Mouse (Mus musculus) heart, adult 8-10 months (tissue): ENCODE data around the gene Slc11a2. TPM values are rescaled to one million over a fixed set of nuclear protein-coding genes. Genes with fewer than 3 reads are reported as not detected.
"Not testable (repeated sequence)": the region's sequence is repeated elsewhere in the genome, so short reads cannot be mapped to it uniquely, and the experiment has no call there.

Experiments
- DNase-seq: peaks from one replicate; pipeline ENCODE4 v3.0.0; 2022; ENCODE audit warnings: low spot score
- total RNA-seq, 4 experiments: library from RNA; stranded (reverse); gene quantifications; 2 replicates each; pipeline ENCODE4 v1.2.4; 2022

The Slc11a2 gene
- total RNA-seq, 4 experiments from 2014 or later = 49.0 to 61.5 (median 51.9) TPM

DNA sequence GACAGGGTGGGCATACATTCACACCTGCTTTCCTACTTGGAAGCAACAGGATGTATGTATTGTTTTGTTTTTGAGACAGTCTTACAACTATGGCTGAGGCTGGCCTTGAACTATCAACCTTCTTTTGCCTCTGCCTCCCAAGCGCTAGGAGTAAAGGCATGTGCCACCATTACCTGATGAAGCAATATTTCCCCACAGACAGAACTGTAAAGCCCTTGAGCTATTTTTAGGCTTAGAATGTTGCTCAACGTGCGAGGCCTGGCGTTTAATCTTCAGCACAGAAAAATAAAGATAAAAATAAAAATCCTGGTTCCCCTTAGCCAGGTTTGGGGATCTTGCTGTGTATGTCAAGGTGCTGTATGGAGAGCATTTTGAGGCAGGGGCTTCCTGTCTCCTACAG is 11.2 kb upstream of the Slc11a2 start:
- DNase-seq = no peak

DNA sequence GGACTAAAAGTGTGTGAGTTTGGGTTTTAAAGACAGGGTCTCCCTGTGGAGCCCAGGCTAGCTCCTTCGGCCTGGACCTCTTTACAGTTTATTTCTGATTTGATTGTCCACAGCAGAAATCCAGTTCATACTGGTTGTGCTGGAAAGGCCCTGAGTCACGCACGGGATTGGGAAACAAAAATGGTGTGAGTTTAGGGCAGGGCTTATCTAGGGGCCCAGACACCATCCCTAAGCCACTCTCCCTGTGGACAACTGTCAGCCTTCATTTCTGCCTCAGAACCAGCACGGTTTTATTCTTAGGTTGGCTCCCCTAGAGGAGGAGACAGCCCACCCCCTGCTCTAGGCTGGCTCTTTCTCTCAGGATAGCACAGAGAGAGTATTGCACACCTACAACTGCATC is 8.4 kb upstream of the Slc11a2 start:
- no peak for DNase-seq

DNA sequence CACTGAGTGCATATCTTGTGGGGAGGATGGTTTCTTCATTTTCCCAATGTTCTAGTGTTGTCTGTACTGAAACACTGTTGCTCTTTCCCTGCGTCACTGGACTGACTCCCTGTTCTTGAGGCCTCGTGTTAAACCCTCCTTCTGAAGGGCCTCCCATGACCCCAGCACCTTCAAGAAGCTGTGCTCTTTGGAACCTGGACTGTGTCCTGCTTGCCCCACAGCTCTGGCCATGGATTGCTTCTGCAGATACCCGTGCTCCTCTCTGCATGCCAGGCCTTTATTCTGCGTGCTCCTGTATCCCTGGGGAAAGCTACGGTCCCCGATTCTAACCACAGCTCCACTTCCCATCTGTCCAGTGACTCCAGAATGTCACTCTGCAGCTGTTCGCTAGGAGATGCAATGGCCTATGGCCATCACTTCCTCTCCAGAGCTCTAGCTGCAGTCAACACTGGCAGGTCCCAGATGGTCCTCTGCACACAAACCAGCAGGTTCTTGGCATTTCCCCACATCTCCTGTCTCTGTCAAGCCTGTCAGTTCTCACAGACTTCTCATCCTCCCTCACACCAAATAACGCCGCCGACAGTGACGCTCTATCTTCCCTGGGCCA is 5.2 kb upstream of the Slc11a2 start:
- DNase-seq = no peak

DNA sequence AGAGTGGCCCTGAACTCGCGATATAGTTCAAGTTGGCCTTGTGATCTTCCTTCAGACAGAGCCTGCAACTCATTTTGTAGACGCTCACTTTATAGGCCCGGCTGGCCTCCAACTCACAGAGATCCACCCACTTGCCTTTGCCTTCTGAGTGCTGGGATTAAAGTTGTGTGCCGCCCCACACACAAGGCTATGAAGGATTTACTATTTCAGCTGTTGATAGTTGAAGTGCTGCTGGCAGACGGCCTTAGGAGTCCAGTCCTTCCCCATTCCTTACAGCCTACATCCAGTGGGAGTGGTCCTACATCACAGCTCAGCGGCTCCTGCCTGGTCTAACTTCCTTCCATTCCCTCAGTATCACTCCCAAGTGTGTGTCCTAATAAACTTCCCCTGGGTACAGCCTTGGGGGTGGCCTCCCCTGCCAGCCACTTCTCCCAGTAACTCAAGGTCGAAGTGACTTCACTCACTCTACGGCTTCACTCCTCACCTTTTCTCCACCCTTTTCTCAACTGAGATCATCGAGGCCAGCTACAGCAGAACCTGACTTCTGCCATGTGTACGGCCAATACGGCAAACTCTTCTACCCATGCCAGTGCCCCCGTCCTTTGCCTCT is 3.5 kb upstream of the Slc11a2 start:
- no peak for DNase-seq

DNA sequence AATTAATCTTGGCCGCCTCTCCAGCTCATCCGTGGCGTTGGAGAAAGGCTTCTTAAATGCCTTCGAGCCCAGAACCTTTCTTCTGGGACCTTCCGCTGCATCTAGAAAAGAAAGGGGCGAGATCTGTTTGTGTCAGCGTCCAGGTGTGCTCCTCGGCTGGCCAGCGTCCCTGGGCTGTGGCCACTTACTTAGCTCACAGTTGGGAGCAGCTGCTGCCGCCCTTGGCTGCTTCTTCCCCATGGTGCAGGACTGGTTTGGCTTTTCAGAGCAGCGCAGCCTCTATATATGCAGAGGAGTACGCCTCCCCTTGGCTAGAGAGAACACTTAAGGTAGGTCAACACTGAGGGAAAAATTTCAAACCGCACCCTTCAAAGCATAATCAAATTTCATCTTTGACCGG is 956 bp downstream of the Slc11a2 start:
- no peak for DNase-seq

DNA sequence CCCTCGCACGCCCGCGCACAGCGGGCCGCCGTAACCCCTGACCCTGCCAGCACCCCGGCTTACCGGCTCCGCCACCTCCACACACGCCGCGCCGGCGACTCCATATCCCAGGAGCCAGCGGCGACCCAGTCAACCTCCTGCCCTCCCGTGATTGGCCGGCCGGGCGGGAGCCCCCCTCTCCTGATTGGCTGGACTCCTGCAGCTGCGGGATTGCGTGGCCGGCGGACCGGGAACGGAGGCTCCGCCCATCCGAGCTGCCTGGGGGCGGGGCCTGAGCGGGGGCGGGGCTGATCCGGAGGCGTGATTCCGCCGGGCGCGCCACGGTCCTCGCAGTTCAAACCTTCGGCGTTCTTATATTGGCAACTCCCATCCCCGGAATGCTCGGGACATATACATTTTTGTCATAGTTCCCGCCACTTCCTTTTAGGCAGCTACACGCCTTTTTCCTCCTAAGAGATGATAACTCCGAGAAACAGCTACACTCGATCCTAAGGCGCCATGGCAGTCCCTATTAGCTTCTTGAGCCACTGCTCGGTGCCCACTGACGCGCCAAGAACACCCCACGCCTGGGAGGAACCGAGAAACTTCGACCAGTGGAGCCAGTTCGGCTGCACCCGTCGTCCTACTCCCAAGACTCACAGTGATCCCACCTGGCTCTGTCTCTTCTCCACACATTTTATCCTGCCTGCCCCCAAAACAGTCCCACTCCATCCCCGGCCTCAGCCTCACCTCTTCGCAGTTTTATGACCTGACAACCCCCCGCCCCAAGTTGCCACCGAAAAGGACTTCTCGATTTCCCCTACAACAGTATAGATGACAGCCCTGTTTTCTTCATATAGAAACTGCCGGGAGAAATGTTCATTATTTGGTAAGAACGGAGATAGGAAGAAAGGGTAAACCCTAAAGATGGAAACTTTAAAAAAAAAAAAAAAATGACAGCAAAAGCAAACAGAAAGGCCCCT is 1.7 kb downstream of the Slc11a2 start:
- DNase-seq = peak; percentile 95

DNA sequence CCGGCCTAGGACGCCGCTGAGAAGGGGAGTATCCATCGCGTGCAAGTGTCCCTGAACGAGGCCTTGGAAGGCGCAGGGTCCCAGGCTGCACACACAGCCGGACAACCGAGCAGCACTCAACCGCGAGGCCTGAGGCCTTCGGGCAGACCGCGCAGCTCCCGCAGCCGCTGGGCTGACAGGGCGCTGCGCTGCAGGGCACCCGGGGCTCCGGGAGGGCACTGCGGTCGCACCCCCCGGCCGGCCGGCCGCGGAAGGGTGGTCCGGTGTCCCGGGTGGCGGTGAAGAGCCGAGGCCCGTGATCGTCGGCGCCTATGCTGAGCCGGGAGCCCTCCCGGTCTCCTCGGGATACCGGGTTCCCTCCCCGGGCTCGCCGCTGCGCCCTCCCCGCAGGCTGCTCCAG is 2.4 kb downstream of the Slc11a2 start:
- DNase-seq = no peak

DNA sequence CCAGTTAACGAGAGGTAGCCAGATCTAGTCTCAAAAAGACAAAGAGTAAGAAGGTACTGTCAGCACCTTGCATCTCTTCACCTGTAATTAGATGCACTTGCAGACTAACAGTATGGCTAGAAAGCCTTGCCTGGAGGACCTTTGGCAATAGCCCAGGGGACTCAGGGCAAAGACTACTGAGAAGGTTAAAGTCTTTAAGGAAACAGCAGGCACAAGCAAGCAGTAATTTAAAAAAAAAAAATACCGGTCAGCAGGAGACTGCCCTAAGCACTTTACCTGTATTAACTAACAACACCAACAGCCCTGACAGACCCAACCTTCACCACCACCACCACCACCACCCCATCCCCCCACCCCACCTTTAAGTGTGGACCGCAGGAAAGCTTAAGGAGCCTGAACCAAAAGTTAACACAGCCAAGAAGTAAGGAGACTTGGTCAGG is 3.1 kb downstream of the Slc11a2 start, which contains the start of gene Gm5475:
Gene Gm5475, plus strand, starts transcription at position 390 of the 440 bp plus-strand sequence.
- not testable (repeated sequence) for DNase-seq

DNA sequence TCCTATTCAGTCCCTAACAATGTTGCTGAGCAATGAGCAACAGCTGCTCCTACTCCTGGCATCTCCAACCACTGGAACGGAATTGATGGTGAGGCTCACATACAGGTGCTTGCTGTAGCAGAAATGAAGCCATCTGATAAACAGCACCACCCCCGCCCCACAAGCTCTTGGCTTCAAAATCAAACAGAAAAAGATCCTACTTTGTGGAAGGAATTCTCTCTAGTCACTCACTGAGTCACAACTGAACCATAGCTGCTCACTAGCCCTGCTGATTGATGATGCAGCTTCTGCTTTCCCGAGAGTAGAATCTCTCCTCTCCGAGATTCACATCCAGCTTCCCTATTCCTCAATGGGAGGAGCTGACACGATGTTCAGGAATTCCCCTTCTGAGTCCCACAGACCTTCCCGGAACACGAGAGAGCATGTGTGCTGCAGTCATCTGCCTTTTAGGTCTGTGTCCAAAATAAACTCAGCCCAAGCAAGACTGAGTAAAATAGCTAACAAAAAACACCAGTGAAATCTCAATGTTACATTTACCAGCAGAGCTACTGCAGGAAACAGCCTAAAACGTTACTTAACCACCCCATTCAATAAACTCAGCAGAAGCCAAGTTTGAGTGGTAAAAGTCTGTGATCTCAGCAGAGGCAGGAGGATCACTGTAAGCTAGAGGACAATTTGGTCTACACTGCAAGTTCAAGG is 3.7 kb downstream of the Slc11a2 start:
- DNase-seq = peak; percentile 62

DNA sequence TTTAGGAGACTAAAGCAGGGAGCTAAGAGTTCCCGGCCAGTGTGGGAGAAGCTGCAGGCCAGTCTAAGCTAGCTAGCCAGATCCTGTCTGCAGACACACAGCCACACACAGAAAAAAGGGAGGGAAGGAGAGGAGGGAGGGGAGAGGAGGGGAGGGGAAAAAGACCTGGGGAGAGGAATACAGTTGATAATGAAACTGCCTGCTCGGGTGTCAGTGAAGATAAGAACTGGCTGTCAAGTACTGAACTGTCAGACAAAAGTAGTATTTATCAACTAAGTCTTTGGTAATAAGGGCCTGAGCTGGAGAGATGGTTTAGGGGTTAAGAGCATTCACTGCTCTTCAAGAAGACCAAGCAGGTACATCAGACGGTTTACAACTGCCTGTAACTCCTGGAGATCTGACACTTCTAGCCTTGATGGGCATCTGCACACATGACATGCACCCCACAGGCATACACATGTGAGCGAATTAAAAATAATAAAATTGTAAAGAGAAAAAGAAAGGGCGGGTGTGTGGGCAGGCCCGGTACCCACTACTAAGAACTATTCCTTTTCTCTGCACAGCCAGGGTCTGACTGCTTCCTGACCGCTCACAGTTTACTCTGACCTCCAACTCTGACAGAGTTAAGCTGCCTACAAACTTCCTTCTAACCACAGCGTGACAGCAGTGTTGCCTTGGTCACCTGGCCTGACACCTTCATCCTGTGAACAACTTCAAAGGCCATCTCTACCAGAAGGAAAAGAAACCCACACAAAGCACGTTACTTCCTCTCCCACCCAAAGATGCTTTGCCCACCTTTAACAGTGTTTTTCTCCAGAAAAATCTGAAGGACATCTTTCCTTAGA is 4.7 kb downstream of the Slc11a2 start:
- no peak for DNase-seq

DNA sequence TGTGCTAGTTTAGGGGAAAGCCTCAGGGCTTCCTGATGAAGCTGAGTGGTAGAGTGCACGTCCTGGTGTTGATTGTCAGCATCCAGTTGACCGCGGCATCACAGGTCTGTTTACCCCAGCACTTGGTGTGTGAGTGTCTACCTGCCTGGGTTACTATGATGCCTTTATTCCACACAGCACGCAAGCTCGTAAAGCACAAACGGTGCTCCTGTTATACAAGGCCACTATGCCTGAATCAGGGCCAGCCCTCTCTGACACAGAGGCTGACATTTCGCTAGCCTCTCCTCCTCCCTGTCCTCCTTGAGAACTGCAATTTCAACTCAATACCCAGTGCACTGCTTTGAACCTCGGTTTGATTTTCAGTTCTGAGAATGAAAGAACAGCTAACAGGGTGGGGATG is 5.6 kb downstream of the Slc11a2 start:
- DNase-seq = no peak

DNA sequence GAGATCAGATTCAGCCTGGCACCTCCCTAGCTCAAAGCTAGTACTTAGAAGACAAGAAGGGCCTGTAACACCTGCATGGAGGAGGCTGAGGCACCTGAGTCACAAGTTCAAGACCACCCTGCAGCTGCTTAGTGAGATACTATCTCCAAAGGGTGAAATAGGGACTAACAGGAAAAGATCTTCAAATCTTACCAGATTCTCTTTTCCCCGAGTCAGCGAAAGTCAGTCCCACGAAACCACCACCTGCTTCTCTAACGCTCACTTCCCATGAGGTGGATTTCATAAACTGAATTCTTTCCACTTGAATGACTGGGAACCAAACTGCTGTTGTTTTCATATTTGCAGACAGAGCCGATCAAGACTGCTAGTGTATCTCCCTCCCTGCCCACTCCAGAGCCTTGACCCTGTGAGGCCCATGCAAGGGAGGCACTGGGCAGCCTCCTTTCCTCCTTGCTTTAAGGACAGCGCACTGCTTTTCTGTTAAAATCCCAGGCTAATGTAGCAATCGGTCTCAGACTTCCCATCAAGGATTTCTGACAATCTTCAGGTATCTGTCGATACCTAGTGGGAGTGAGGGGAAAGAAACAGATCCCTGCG is 6.9 kb downstream of the Slc11a2 start:
- no peak for DNase-seq

DNA sequence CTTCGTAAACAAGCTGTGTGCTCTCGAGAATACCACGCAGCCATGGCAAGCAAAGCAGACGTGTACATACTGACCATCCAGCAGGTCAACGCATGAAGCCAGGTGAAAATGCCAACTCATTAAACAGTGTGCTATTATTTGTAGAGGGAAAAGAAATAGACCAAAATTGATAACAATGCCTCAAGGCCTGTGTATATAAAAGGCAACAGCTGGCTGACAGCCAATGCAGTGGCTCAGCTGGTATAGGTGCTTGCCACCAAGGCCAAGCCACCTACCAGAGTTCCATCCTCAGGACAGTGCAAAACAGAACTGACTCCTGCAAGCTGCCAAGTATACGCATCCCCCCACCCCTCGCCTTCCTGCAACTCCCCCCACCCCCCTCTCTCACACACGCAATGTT is 9.2 kb downstream of the Slc11a2 start:
- DNase-seq = no peak

DNA sequence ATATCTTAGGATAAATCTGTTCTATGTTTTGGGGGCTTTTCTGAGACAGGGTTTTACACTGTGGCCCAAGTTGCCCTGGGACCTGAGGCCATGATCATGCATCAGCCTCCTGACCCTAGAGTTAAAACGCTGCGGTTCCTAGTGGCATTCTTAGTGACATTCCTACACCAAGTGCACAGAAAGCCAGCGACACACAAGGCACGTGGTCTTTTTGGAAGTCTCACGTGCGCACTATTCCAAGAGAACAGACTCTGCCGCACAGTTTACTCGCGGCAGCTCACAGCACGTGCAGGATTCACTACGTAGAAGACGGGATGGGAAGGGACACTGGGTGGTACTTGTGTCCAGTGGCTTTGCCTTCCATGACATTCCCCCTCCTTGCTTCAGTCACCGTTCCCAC is 9.9 kb downstream of the Slc11a2 start:
- no peak for DNase-seq

DNA sequence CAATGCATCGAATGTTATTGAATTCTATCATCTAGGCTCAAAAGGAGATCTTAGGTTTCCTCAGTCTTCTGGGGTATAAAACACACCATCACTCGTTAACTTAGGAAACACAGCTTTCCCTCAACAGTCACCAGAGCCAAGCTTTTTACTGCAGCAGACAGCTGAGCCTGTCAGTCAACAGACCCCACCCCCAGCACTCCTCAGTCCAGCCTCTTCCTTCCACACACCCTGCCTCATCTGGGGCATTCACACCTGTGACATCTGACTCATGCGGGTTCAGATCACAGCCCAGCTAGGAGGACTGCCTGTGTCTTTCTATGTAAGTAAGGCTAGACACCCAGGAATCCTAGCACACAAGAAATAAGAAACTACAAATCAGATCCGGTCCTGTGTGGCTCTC is 10.9 kb downstream of the Slc11a2 start:
- no peak for DNase-seq

DNA sequence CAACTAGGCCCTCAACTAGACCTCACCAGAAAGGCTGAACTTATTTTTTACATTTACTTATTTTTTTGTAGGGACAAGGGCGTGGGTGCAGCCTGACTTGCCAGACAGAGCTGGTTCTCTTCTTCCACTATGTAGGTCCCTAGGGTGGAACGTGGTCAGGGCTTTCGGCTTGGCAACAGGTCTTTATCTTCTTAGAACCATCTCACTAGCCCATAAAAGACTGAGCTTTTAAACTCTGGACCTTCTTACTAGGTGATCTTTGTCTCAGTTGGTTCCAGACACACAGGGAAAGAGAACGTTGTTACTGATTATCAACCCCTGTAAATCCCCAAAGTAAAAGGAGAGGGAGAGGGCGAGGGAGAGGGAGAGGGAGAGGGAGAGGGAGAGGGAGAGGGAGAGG is 11.6 kb downstream of the Slc11a2 start:
- DNase-seq = no peak

DNA sequence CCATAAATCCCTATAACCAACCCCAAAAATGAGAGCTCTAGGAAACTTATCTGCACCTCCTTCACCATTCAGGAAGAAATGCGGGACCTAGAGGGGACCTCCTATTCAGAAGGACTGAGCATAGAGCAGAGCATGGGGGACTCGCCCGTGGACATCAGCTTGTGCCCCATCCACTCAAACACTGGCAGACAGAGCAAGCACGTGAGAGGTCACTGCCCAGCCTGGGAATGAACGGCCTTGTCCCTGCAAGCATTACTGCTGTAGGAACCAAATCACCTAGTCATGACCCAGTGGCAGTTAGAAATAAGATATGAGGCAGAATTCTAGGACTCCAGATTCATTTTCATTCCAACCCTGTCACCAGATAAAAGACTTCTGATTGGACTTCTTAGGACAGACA is 13.1 kb downstream of the Slc11a2 start:
- no peak for DNase-seq

DNA sequence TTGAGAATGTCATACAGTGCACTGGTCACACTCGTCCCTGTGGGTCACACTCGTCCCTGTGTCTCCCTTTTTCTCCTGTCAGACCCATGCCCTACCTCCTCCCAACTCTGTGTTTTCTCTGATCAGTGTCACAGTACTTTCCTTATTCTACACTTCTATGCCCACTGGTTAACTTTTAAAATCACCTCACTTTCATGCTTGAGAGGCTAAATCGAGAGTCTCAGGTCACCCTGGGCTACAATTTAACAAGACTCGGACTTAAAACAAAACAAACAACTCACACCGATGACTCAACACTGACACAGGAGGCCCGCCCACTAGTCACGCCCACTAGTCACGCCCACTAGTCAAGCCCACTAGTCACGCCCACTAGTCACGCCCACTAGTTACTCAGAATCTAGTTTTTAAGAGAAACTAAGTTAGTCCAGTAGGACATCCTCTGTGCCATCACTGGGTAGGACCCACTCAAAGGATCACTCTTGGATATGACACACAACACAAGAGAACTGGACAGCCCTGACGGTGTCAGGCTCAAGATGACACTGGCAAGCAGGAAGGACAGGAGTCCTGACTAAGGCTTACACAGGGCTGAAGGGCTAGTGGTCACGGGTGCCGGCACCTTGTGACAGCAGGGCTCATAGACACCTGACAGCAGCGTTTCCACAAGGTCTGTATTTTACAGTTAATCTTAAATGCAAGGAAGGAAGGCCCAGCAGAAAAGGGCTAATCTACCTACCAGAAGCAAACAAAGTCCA is 13.8 kb downstream of the Slc11a2 start:
- DNase-seq = no peak

DNA sequence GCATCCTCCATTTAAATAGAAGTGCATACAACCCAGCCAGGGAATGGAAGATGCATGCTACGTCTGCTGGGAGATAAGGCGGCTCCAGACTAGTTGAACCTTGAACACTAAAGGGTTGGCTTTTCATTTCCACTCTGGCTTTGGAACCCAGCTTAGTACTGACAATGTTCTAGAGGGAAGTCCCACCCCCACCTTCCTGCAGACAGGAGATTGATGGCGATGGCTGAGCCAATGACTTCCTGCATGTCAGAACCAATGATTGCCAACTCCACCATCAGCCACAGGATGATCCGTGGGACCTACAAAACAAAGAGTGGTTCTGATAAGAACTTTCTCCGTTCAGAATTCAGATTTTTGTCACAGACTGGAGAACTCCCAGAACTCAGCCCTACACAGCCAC is 18.8 kb downstream of the Slc11a2 start:
- DNase-seq = no peak
